Mouse (Mus musculus) limb, embryonic 11.5 days (tissue): Measurements from ENCODE around the gene Olfr969. TPM values are rescaled to one million over a fixed set of nuclear protein-coding genes. Genes with fewer than 3 reads are reported as not detected.
"Not testable (repeated sequence)": the region's sequence is repeated elsewhere in the genome, so short reads cannot be mapped to it uniquely, and the experiment has no call there.

Experiments
- ATAC-seq: fragments of 200-750 bp; cut with Nextera tagmentation; 2 replicates; pipeline ENCODE4 v1.8.0; 2017; ENCODE audit warnings: low read depth; ENCODE audit not compliant: insufficient number of reproducible peaks, low FRiP score, low TSS enrichment
- DNase-seq: peaks from one replicate; pipeline ENCODE4 v3.0.0-alpha.2; 2015; ENCODE audit warnings: low spot score
- H3K27ac ChIP-seq: fragments of 300-500 bp; sonication (generic); replicated peaks from 2 replicates; pipeline ENCODE4 v1.5.1; 2014; ENCODE audit warnings: low read depth, mild to moderate bottlenecking, low read length
- H3K27me3 ChIP-seq: fragments of 300-500 bp; sonication (generic); 2 replicates; pipeline ENCODE4 v1.6.1; 2014; ENCODE audit warnings: mild to moderate bottlenecking, low read length, mixed read lengths; ENCODE audit not compliant: control insufficient read depth, insufficient read depth
- H3K36me3 ChIP-seq: fragments of 300-500 bp; sonication (generic); 2 replicates; pipeline ENCODE4 v1.6.1; 2014; ENCODE audit warnings: mild to moderate bottlenecking, low read length, moderate library complexity, mixed read lengths; ENCODE audit not compliant: control insufficient read depth, insufficient read depth
- H3K4me1 ChIP-seq: fragments of 300-500 bp; sonication (generic); 2 replicates; pipeline ENCODE4 v1.6.1; 2014; ENCODE audit warnings: low read length, mixed read lengths; ENCODE audit not compliant: control insufficient read depth, insufficient read depth
- H3K4me2 ChIP-seq: fragments of 300-500 bp; sonication (generic); 2 replicates; pipeline ENCODE4 v1.6.1; 2014; ENCODE audit warnings: low read depth, mild to moderate bottlenecking, moderate library complexity; ENCODE audit not compliant: severe bottlenecking
- H3K4me3 ChIP-seq: fragments of 300-500 bp; sonication (generic); 2 replicates; pipeline ENCODE4 v1.5.1; 2014; ENCODE audit warnings: low read depth, low read length
- H3K9ac ChIP-seq: fragments of 300-500 bp; sonication (generic); 2 replicates; pipeline ENCODE4 v1.6.1; 2014; ENCODE audit warnings: mild to moderate bottlenecking, low read length
- H3K9me3 ChIP-seq: fragments of 300-500 bp; sonication (generic); 2 replicates; pipeline ENCODE4 v1.6.1; 2016; ENCODE audit warnings: low read length; ENCODE audit not compliant: control insufficient read depth
- WGBS: fragments of 180-500 bp; shearing (Covaris S2); extraction: QIAGEN DNeasy Blood & Tissue Kit; methylation state at CpG from one replicate; pipeline ENCODE4 v1.1.7; 2014; 5-methylcytosine and 5-hydroxymethylcytosine counted together
- polyA plus RNA-seq: library from polyadenylated mRNA; unstranded; fragments of >200 nt; fragmentation: Nextera tagmentation; extraction: Ambion mirVana; gene quantifications from 2 replicates; pipeline ENCODE4 v1.2.1, GENCODE M21; 2014

Olfr969 gene
- polyA plus RNA-seq, result not detected in 2 replicates

GRCm38 (mm10) chr9:39790558-39790957, at the start of gene Olfr969:
TSS of gene Olfr969 (plus strand) at chr9:39790945.
- H3K4me3 ChIP-seq, result no peak within 1 kb of the TSS
- H3K27me3 ChIP-seq, result no peaks in the 10 kb centered on the region
- 55% methylated on average over 2 of the region's 2 CpGs for WGBS
- H3K27ac ChIP-seq, result no peak within 1 kb of the TSS
- no peaks in the 10 kb centered on the region for H3K9me3 ChIP-seq
- H3K4me2 ChIP-seq, result no peak within 1 kb of the TSS
- no peak for DNase-seq
- H3K4me1 ChIP-seq, result no peaks in the 10 kb centered on the region
- no peaks in the 10 kb centered on the region for H3K36me3 ChIP-seq
- ATAC-seq, result no peak
- H3K9ac ChIP-seq, result no peak within 1 kb of the TSS

- no peak within 1 kb of the TSS for H3K4me2 ChIP-seq
- H3K27me3 ChIP-seq, result no peaks in the 10 kb centered on the region
- H3K36me3 ChIP-seq, result no peaks in the 10 kb centered on the region
- H3K4me1 ChIP-seq, result no peaks in the 10 kb centered on the region
- ATAC-seq (no peak), DNase-seq (no peak)
- H3K4me3 ChIP-seq, result no peak within 1 kb of the TSS
- no peak within 1 kb of the TSS for H3K27ac ChIP-seq
- no peak within 1 kb of the TSS for H3K9ac ChIP-seq
- H3K9me3 ChIP-seq, result no peaks in the 10 kb centered on the region
These were observed 44.8 kb upstream of the Olfr969 start, which contains the start of gene Olfr967 for GRCm38 (mm10) chr9:39745949-39746348. TSS of gene Olfr967 (plus strand) at chr9:39746249.

GRCm38 (mm10) chr9:39746428-39746827, 44.3 kb upstream of the Olfr969 start:
- DNase-seq (no peak), ATAC-seq (no peak)
- Histone ChIP-seq H3K27me3 (no peaks in the 10 kb centered on the region), H3K9me3 (no peaks in the 10 kb centered on the region), H3K27ac (no peak overlapping the region), H3K36me3 (no peaks in the 10 kb centered on the region), H3K9ac (no peak overlapping the region), H3K4me2 (no peak overlapping the region), H3K4me1 (no peaks in the 10 kb centered on the region), H3K4me3 (no peak overlapping the region)
- WGBS, result 77% methylated on average over 1 of the region's 1 CpGs

GRCm38 (mm10) chr9:39783153-39783552, 7.6 kb upstream of the Olfr969 start, which contains the start of gene Olfr968:
TSS of gene Olfr968 (minus strand) at chr9:39783253.
- Histone ChIP-seq H3K4me1 (no peaks in the 10 kb centered on the region), H3K9me3 (no peaks in the 10 kb centered on the region), H3K27me3 (no peaks in the 10 kb centered on the region), H3K4me3 (no peak within 1 kb of the TSS), H3K27ac (no peak within 1 kb of the TSS), H3K9ac (no peak within 1 kb of the TSS), H3K4me2 (no peak within 1 kb of the TSS), H3K36me3 (no peaks in the 10 kb centered on the region)
- WGBS, result 78% methylated on average over 1 of the region's 1 CpGs
- ATAC-seq (no peak), DNase-seq (no peak)

GRCm38 (mm10) chr9:39808560-39808959, 17.8 kb downstream of the Olfr969 start, which contains the start of gene Olfr970:
TSS of gene Olfr970 (plus strand) at chr9:39808860.
- Histone ChIP-seq H3K27ac (no peak within 1 kb of the TSS), H3K9ac (no peak within 1 kb of the TSS), H3K4me2 (no peak within 1 kb of the TSS), H3K36me3 (no peaks in the 10 kb centered on the region), H3K9me3 (no peaks in the 10 kb centered on the region), H3K4me1 (no peaks in the 10 kb centered on the region), H3K27me3 (no peaks in the 10 kb centered on the region), H3K4me3 (no peak within 1 kb of the TSS)
- DNase-seq (no peak), ATAC-seq (no peak)
- WGBS, result 81% methylated on average over 4 of the region's 4 CpGs

- not testable (repeated sequence) for H3K36me3 ChIP-seq, H3K27ac ChIP-seq, H3K4me2 ChIP-seq, DNase-seq, H3K27me3 ChIP-seq, H3K4me3 ChIP-seq, H3K9me3 ChIP-seq, H3K4me1 ChIP-seq, ATAC-seq, H3K9ac ChIP-seq
- WGBS, result 86% methylated on average over 1 of the region's 2 CpGs
These were observed 45.8 kb downstream of the Olfr969 start, which contains the start of gene Olfr971 for GRCm38 (mm10) chr9:39836576-39836975. TSS of gene Olfr971 (plus strand) at chr9:39836876.

Other genes starting within 250 kb of the Olfr969 start
- not detected in 2 replicates for gene Olfr958, start 236.9 kb upstream of the Olfr969 start, polyA plus RNA-seq
- not detected in 2 replicates for gene Olfr959, start 215.4 kb upstream of the Olfr969 start, polyA plus RNA-seq
- 9.4 and 12.9 TPM in 2 replicates for gene AW551984, start 186.5 kb upstream of the Olfr969 start, polyA plus RNA-seq
- gene Olfr148, start 180.3 kb upstream of the Olfr969 start, polyA plus RNA-seq, result not detected in 2 replicates
- gene Olfr960, start 169.6 kb upstream of the Olfr969 start, polyA plus RNA-seq, result not detected in 2 replicates
- gene Olfr961, start 145.9 kb upstream of the Olfr969 start, polyA plus RNA-seq, result not detected in 2 replicates
- gene Olfr963, start 123.7 kb upstream of the Olfr969 start, polyA plus RNA-seq, result not detected in 2 replicates
- gene Olfr149, start 83.8 kb upstream of the Olfr969 start, polyA plus RNA-seq, result not detected in 2 replicates
- gene Olfr965, start 79.6 kb upstream of the Olfr969 start, polyA plus RNA-seq, result not detected in 2 replicates
- gene Olfr150, start 60.0 kb upstream of the Olfr969 start, polyA plus RNA-seq, result not detected in 2 replicates
- not detected in 2 replicates for gene Olfr967, start 44.7 kb upstream of the Olfr969 start, polyA plus RNA-seq
- not detected in 2 replicates for gene Olfr968, start 7.7 kb upstream of the Olfr969 start, polyA plus RNA-seq
- not detected in 2 replicates for gene Olfr970, start 17.9 kb downstream of the Olfr969 start, polyA plus RNA-seq
- not detected in 2 replicates for gene Olfr971, start 45.9 kb downstream of the Olfr969 start, polyA plus RNA-seq
- gene Olfr972, start 75.5 kb downstream of the Olfr969 start, polyA plus RNA-seq, result not detected in 2 replicates
- not detected in 2 replicates for gene Olfr229, start 116.4 kb downstream of the Olfr969 start, polyA plus RNA-seq
- not detected in 2 replicates for gene Olfr974, start 146.6 kb downstream of the Olfr969 start, polyA plus RNA-seq
- 0.09 TPM in 1 of 2 replicates, not detected in the other for gene Olfr975, start 161.1 kb downstream of the Olfr969 start, polyA plus RNA-seq
- gene Olfr976, start 170.2 kb downstream of the Olfr969 start, polyA plus RNA-seq, result not detected in 2 replicates
- gene Olfr978, start 201.2 kb downstream of the Olfr969 start, polyA plus RNA-seq, result not detected in 2 replicates
- not detected in 2 replicates for gene Olfr979, start 212.5 kb downstream of the Olfr969 start, polyA plus RNA-seq
- not detected in 2 replicates for gene Olfr980, start 218.6 kb downstream of the Olfr969 start, polyA plus RNA-seq
- not detected in 2 replicates for gene Olfr981, start 230.5 kb downstream of the Olfr969 start, polyA plus RNA-seq